Mouse (Mus musculus) ES-Bruce4 (cell line): Measurements from ENCODE around the gene Mapk8ip2.

Experiments used
- CTCF ChIP-seq: IDR thresholded peaks from one replicate; pipeline ENCODE4 v1.8.1; 2011; ENCODE audit warnings: low read depth, low read length
- EP300 ChIP-seq: IDR thresholded peaks from 2 replicates; pipeline ENCODE4 v1.6.1; 2011; ENCODE audit warnings: low read depth, low read length; ENCODE audit not compliant: insufficient read depth
- POLR2A ChIP-seq: IDR thresholded peaks from one replicate; pipeline ENCODE4 v1.8.1; 2011; ENCODE audit warnings: low read length; ENCODE audit not compliant: insufficient read depth

- no peak for TF ChIP-seq POLR2A
- TF ChIP-seq CTCF, result no peak
- no peak for TF ChIP-seq EP300
Measured at GRCm38 (mm10) chr15:89465052-89465451, 11.3 kb downstream of the Mapk8ip2 start.
